Mouse (Mus musculus) left cerebral cortex, adult 2 months (tissue): Measurements from ENCODE around the gene Gckr. TPM values are rescaled to one million over a fixed set of nuclear protein-coding genes. Genes with fewer than 3 reads are reported as not detected.

Experiments
- DNase-seq, 2 experiments: peaks; one replicate each; pipeline ENCODE4 v3.0.0; 2021 to 2022; ENCODE audit warnings: low spot score in 2 of 2, mixed read lengths in 1 of 2; ENCODE audit errors: extremely low spot score in 1 of 2
- H3K27ac ChIP-seq: fragments of 200-600 bp; 2 replicates; pipeline ENCODE4 v1.8.1; 2022
- H3K4me3 ChIP-seq: fragments of 200-600 bp; 2 replicates; pipeline ENCODE4 v1.8.1; 2022
- CTCF ChIP-seq: fragments of 200-600 bp; IDR thresholded peaks from 2 replicates; pipeline ENCODE4 v1.8.1; 2022; ENCODE audit warnings: antibody characterized with exemption, mild to moderate bottlenecking, moderate library complexity
- intact Hi-C: fragments of 180-260 bp; cut with DNase I; formaldehyde crosslinking; loops from one replicate; pipeline ENCODE4 v1.15.1; 2025
- long read RNA-seq, 2 experiments: library from polyadenylated mRNA; stranded (forward); transcript quantifications; one replicate each; pipeline ENCODE4 v2.0.0; 2021; ENCODE audit warnings: borderline mapping rate in 2 of 2
- total RNA-seq, 2 experiments: library from RNA; stranded (reverse); gene quantifications; 2 replicates each; pipeline ENCODE4 v1.2.3; 2021

Gckr gene
- not detected for total RNA-seq
- long read RNA-seq, experiment 1: 0 reads
- long read RNA-seq, experiment 2: 0 reads

GRCm38 (mm10) chr5:31297047-31297757, at the start of gene Gckr:
TSS of gene Gckr (plus strand) at chr5:31297443.
- DNase-seq: no peak
- H3K27ac ChIP-seq: no peak within 1 kb of the TSS
- no peak for TF ChIP-seq CTCF
- intact Hi-C loops: no loop called here
- H3K4me3 ChIP-seq: no peak within 1 kb of the TSS; the same call in 1 of the 2 replicates

GRCm38 (mm10) chr5:31250716-31251115, 46.5 kb upstream of the Gckr start:
- intact Hi-C loops: no loop called here
- Histone ChIP-seq H3K27ac (no peak overlapping the region), H3K4me3 (no peak overlapping the region)
- no peak for DNase-seq
- TF ChIP-seq CTCF: no peak

GRCm38 (mm10) chr5:31251541-31252101, 45.6 kb upstream of the Gckr start, which contains the start of gene Krtcap3:
TSS of gene Krtcap3 (plus strand) at chr5:31251691.
- no peak within 1 kb of the TSS; the same call in 1 of the 2 replicates for H3K27ac ChIP-seq
- DNase-seq: peak; percentile 34 to 37
- TF ChIP-seq CTCF: no peak
- H3K4me3 ChIP-seq: no peak within 1 kb of the TSS
- intact Hi-C loops: no loop called here

- intact Hi-C loops: no loop called here
- no peak for DNase-seq
- Histone ChIP-seq H3K27ac (no peak overlapping the region; the same call in 1 of the 2 replicates), H3K4me3 (no peak overlapping the region)
- no peak for TF ChIP-seq CTCF
Measured at GRCm38 (mm10) chr5:31252151-31252550, 45.1 kb upstream of the Gckr start.

- intact Hi-C loops: no loop called here
Measured at GRCm38 (mm10) chr5:31252795-31253545, 44.3 kb upstream of the Gckr start.

GRCm38 (mm10) chr5:31253806-31254205, 43.4 kb upstream of the Gckr start:
- intact Hi-C loops: no loop called here
- Histone ChIP-seq H3K4me3 (no peak overlapping the region), H3K27ac (peak overlapping the region; percentile 44; the same call in 1 of the 2 replicates)
- no peak for TF ChIP-seq CTCF
- DNase-seq: no peak

More at GRCm38 (mm10) chr5:31252795-31253545, 44.3 kb upstream of the Gckr start:
- no peak for DNase-seq
- H3K27ac ChIP-seq: no peak overlapping the region
- no peak for TF ChIP-seq CTCF
- no peak overlapping the region for H3K4me3 ChIP-seq

GRCm38 (mm10) chr5:31254452-31254851, 42.8 kb upstream of the Gckr start:
- no peak for DNase-seq
- peak overlapping the region; percentile 44; the same call in 1 of the 2 replicates for H3K27ac ChIP-seq
- no peak overlapping the region for H3K4me3 ChIP-seq
- no peak for TF ChIP-seq CTCF
- intact Hi-C loops: no loop called here

- peak overlapping the region; percentile 16; the same call in 1 of the 2 replicates for H3K27ac ChIP-seq
- TF ChIP-seq CTCF: no peak
- DNase-seq: no peak
- intact Hi-C loops: no loop called here
- no peak overlapping the region for H3K4me3 ChIP-seq
Measured at GRCm38 (mm10) chr5:31254901-31255300, 42.3 kb upstream of the Gckr start.

GRCm38 (mm10) chr5:31255381-31255780, 41.9 kb upstream of the Gckr start:
- intact Hi-C loops: no loop called here
- no peak for DNase-seq
- TF ChIP-seq CTCF: no peak
- H3K27ac ChIP-seq: no peak overlapping the region
- H3K4me3 ChIP-seq: no peak overlapping the region

- DNase-seq: no peak
- TF ChIP-seq CTCF: no peak
- H3K27ac ChIP-seq: no peak overlapping the region
- no peak overlapping the region for H3K4me3 ChIP-seq
- intact Hi-C loops: no loop called here
Measured at GRCm38 (mm10) chr5:31255971-31256370, 41.3 kb upstream of the Gckr start.

- no peak overlapping the region for H3K4me3 ChIP-seq
- no peak overlapping the region for H3K27ac ChIP-seq
- no peak for TF ChIP-seq CTCF
- no peak for DNase-seq
- intact Hi-C loops: no loop called here
Measured at GRCm38 (mm10) chr5:31257616-31258015, 39.6 kb upstream of the Gckr start.

GRCm38 (mm10) chr5:31266101-31266500, 31.1 kb upstream of the Gckr start:
- TF ChIP-seq CTCF: no peak
- DNase-seq: no peak
- Histone ChIP-seq H3K4me3 (no peak overlapping the region), H3K27ac (no peak overlapping the region)
- intact Hi-C loops: no loop called here
